Mouse (Mus musculus): ENCODE data around the gene Gm48552. TPM values are rescaled to one million over a fixed set of nuclear protein-coding genes. Genes with fewer than 3 reads are reported as not detected.

Gm48552 gene
- total RNA-seq, 2 experiments from 2014 or later: 0.65 to 0.83 TPM

GRCm38 (mm10) chr10:81427327-81427726 lies 38.5 kb downstream of the Gm48552 start:
- no peak for DNase-seq
- intact Hi-C loops (cut with DNase I): no loop called here

- DNase-seq: peak in 1 of 2 experiments; percentile 4
- intact Hi-C loops (cut with DNase I): no loop called here
These were observed 39.1 kb downstream of the Gm48552 start for GRCm38 (mm10) chr10:81427804-81428506.

- intact Hi-C loops (cut with DNase I): no loop called here
- DNase-seq: no peak
These were observed 39.7 kb downstream of the Gm48552 start for GRCm38 (mm10) chr10:81428507-81428870.

GRCm38 (mm10) chr10:81429092-81429491 lies 40.3 kb downstream of the Gm48552 start:
- intact Hi-C loops (cut with DNase I): no loop called here
- DNase-seq: peak in 1 of 2 experiments; percentile 14

GRCm38 (mm10) chr10:81429605-81430061 lies 40.8 kb downstream of the Gm48552 start:
- intact Hi-C loops (cut with DNase I): no loop called here
- peak; percentile 87 to 88 for DNase-seq

- intact Hi-C loops (cut with DNase I): no loop called here
These were observed 41.5 kb downstream of the Gm48552 start for GRCm38 (mm10) chr10:81430141-81430830.

GRCm38 (mm10) chr10:81430831-81431525 lies 42.2 kb downstream of the Gm48552 start:
- intact Hi-C loops (cut with DNase I): no loop called here
- peak; percentile 71 to 75 for DNase-seq

More at GRCm38 (mm10) chr10:81430141-81430830, 41.5 kb downstream of the Gm48552 start:
- DNase-seq: peak; percentile 90 to 91

GRCm38 (mm10) chr10:81431526-81432168 lies 42.8 kb downstream of the Gm48552 start:
- DNase-seq: peak; percentile 24 to 35
- intact Hi-C loops (cut with DNase I): no loop called here

- no peak for DNase-seq
- intact Hi-C loops (cut with DNase I): no loop called here
These were observed 43.5 kb downstream of the Gm48552 start for GRCm38 (mm10) chr10:81432169-81432867.

- DNase-seq: peak; percentile 90 to 95
- intact Hi-C loops (cut with DNase I): no loop called here
These were observed 44.1 kb downstream of the Gm48552 start for GRCm38 (mm10) chr10:81432868-81433262.

GRCm38 (mm10) chr10:81433541-81434289 lies 44.9 kb downstream of the Gm48552 start:
- intact Hi-C loops (cut with DNase I): no loop called here
- DNase-seq: peak; percentile 33 to 39

GRCm38 (mm10) chr10:81434361-81435263 lies 45.8 kb downstream of the Gm48552 start:
- DNase-seq: peak in 1 of 2 experiments; percentile 9
- intact Hi-C loops (cut with DNase I): no loop called here

GRCm38 (mm10) chr10:81435436-81435835 lies 46.6 kb downstream of the Gm48552 start:
- peak; percentile 75 to 87 for DNase-seq
- intact Hi-C loops (cut with DNase I): no loop called here

Small RNA genes within 50 kb of the gene (microRNA-seq; reads per million reads assigned to microRNA genes)
- gene Mir1191b: 0.27 to 0.36 reads per million in 2 experiments
- gene Mir6913: 0.27 to 2.3 reads per million in 2 experiments

Other genes starting within 250 kb of the Gm48552 start
- 10 to 100 TPM; 15.2 to 18.3 TPM for gene Pias4, start 221.1 kb upstream of the Gm48552 start, total RNA-seq (2021)
- gene Eef2, start 212.4 kb upstream of the Gm48552 start, total RNA-seq (2021): 1,000 to 10,000 TPM; 1,113 to 1,165 TPM
- 10 to 100 TPM; 28.4 to 29.2 TPM for gene Dapk3, start 206.0 kb upstream of the Gm48552 start, total RNA-seq (2021)
- gene 4930442H23Rik, start 205.2 kb upstream of the Gm48552 start, total RNA-seq (2021): not detected
- gene Nmrk2, start 187.0 kb upstream of the Gm48552 start, total RNA-seq (2021): 1 to 10 TPM; 3.6 to 9.8 TPM
- gene Atcay, start 158.2 kb upstream of the Gm48552 start, total RNA-seq (2021): under 1 TPM; 0.12 TPM
- 1 to 10 TPM; 2.7 to 3.4 TPM for gene Zfr2, start 155.8 kb upstream of the Gm48552 start, total RNA-seq (2021)
- gene Matk, start 136.1 kb upstream of the Gm48552 start, total RNA-seq (2021): under 1 TPM; 0.26 to 0.51 TPM
- gene Mrpl54, start 122.1 kb upstream of the Gm48552 start, total RNA-seq (2021): 10 to 100 TPM; 83.0 to 96.2 TPM
- gene Apba3, start 122.0 kb upstream of the Gm48552 start, total RNA-seq (2021): 10 to 100 TPM; 85.5 to 97.2 TPM
- gene Tjp3, start 97.4 kb upstream of the Gm48552 start, total RNA-seq (2021): under 1 TPM; 0.14 to 0.34 TPM
- gene Pip5k1c, start 96.0 kb upstream of the Gm48552 start, total RNA-seq (2021): 10 to 100 TPM; 34.8 to 36.7 TPM
- gene Cactin, start 67.9 kb upstream of the Gm48552 start, total RNA-seq (2021): 10 to 100 TPM; 15.6 to 17.8 TPM
- gene Tbxa2r, start 60.3 kb upstream of the Gm48552 start, total RNA-seq (2021): 1 to 10 TPM; 5.3 to 7.9 TPM
- gene Gipc3, start 45.7 kb upstream of the Gm48552 start, total RNA-seq (2021): 1 to 10 TPM; 5.2 to 5.5 TPM
- 10 to 100 TPM; 74.0 to 82.9 TPM for gene Hmg20b, start 38.5 kb upstream of the Gm48552 start, total RNA-seq (2021)
- 10 to 100 TPM; 11.7 to 14.3 TPM for gene Mfsd12, start 31.5 kb upstream of the Gm48552 start, total RNA-seq (2021)
- gene 4930404N11Rik, start 23.2 kb upstream of the Gm48552 start, total RNA-seq (2021): 1 to 10 TPM; 1.2 to 1.3 TPM
- 10 to 100 TPM; 30.5 to 32.7 TPM for gene Fzr1, start 10.5 kb upstream of the Gm48552 start, total RNA-seq (2021)
- 10 to 100 TPM; 47.6 to 55.3 TPM for gene Dohh, start 4.6 kb upstream of the Gm48552 start, total RNA-seq (2021)
- under 1 TPM; 0.51 to 0.84 TPM for gene Gm48551, start 4.5 kb upstream of the Gm48552 start, total RNA-seq (2021)
- gene Smim24, start 4.0 kb downstream of the Gm48552 start, total RNA-seq (2021): 1 to 10 TPM; 1.9 to 2.0 TPM
- gene Nfic, start 66.6 kb downstream of the Gm48552 start, total RNA-seq (2021): 100 to 1,000 TPM; 133 TPM
- under 1 TPM; 0.15 to 0.19 TPM for gene Celf5, start 93.7 kb downstream of the Gm48552 start, total RNA-seq (2021)
- 10 to 100 TPM; 55.4 to 62.0 TPM for gene Ncln, start 107.4 kb downstream of the Gm48552 start, total RNA-seq (2021)
- gene S1pr4, start 111.1 kb downstream of the Gm48552 start, total RNA-seq (2021): 1 to 10 TPM in 1 of 2 experiments, under 1 TPM in 1; 0.96 to 1.2 TPM
- under 1 TPM; 0.73 to 0.76 TPM for gene Gna15, start 135.2 kb downstream of the Gm48552 start, total RNA-seq (2021)
- gene Gna11, start 156.2 kb downstream of the Gm48552 start, total RNA-seq (2021): 10 to 100 TPM; 50.6 to 51.6 TPM
- gene Aes, start 170.5 kb downstream of the Gm48552 start, total RNA-seq (2021): 100 to 1,000 TPM; 900 to 948 TPM
- 10 to 100 TPM in 1 of 2 experiments, 1 to 10 TPM in 1; 9.4 to 11.2 TPM for gene Tle2, start 185.6 kb downstream of the Gm48552 start, total RNA-seq (2021)
- 10 to 100 TPM in 1 of 2 experiments, 1 to 10 TPM in 1; 8.0 to 10.2 TPM for gene Tle6, start 212.1 kb downstream of the Gm48552 start, total RNA-seq (2021)
- 1 to 10 TPM; 1.8 to 2.2 TPM for gene BC025920, start 217.3 kb downstream of the Gm48552 start, total RNA-seq (2021)
- gene Sirt6, start 238.8 kb downstream of the Gm48552 start, total RNA-seq (2021): 10 to 100 TPM; 10.7 to 11.0 TPM
- 10 to 100 TPM in 1 of 2 experiments, 1 to 10 TPM in 1; 9.4 to 10.9 TPM for gene Ankrd24, start 239.5 kb downstream of the Gm48552 start, total RNA-seq (2021)